Mouse (Mus musculus): ENCODE results near the gene Slc4a1ap. TPM values are rescaled to one million over a fixed set of nuclear protein-coding genes. Genes with fewer than 3 reads are reported as not detected.
"Not testable (repeated sequence)": the region's sequence is repeated elsewhere in the genome, so short reads cannot be mapped to it uniquely, and the experiment has no call there.

Gene Slc4a1ap
- total RNA-seq, 1 experiment, result 30.2 TPM

DNA sequence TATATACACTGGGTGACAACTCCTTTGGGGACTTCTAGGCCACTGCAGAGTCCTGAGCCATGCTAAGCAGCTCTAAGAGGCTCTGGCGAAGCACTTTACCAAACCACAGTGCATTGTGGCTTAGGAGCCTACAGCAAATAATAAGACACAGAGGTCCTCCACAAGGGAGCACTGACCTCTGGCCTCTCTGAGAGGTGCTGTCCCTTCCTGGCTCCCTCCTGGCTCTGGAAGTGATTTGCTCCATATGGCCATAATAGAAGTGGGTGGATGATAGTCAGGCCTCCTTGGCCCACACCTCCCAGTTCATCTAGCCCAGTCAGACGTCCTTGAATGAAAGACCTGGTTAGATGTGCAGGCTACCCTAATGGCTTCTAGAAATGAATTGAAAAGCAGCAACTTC, 61.2 kb downstream of the Slc4a1ap start:
- no peaks in the 10 kb centered on the region for H3K36me3 ChIP-seq (ENCODE audit: control insufficient read depth, insufficient read depth, low read length, poor library complexity, severe bottlenecking)
- H3K4me3 ChIP-seq (ENCODE audit: insufficient read depth in 1 of 2, low read depth in 1 of 2, low read length in 2 of 2, poor library complexity in 1 of 2, severe bottlenecking in 1 of 2), result no peak overlapping the region
- DNase-seq (ENCODE audit: low read depth, low spot score), result no peak
- H3K9ac ChIP-seq (ENCODE audit: insufficient read depth, low read depth, low read length, poor library complexity, severe bottlenecking), result no peak overlapping the region
- in situ Hi-C loops (cut with MboI; ENCODE audit: low sequenced_read_pairs in 2 of 2, unreplicated experiment in 2 of 2), result loop anchor here in 1 of 2 experiments (25.0 kb wide), 1 partner anchor 599 kb away; no protein-coding TSS in a partner anchor
- no peaks in the 10 kb centered on the region for H3K4me1 ChIP-seq (ENCODE audit: control insufficient read depth in 2 of 2, insufficient read depth in 2 of 2, low read length in 2 of 2, poor library complexity in 1 of 2)
- no peak overlapping the region for H3K27ac ChIP-seq (ENCODE audit: insufficient read depth, low read depth, low read length, poor library complexity, severe bottlenecking)
- H3K9me3 ChIP-seq (ENCODE audit: control insufficient read depth, insufficient read depth, low read depth, low read length), result no peaks in the 10 kb centered on the region
- no peak for TF ChIP-seq HCFC1 (IDR thresholded peaks at IDR 0.05; ENCODE audit: borderline replicate concordance, insufficient read depth, low read length)
- TF ChIP-seq ZC3H11A (IDR thresholded peaks at IDR 0.05; ENCODE audit: borderline replicate concordance, low read depth, low read length), result no peak
- no peak for TF ChIP-seq CHD2 (IDR thresholded peaks at IDR 0.05; ENCODE audit: low read depth, low read length)
- TF ChIP-seq ZNF384 (IDR thresholded peaks at IDR 0.05; ENCODE audit: low read depth, low read length), result no peak
- no peak for TF ChIP-seq MAFK (IDR thresholded peaks at IDR 0.05; ENCODE audit: insufficient read depth, low read depth, low read length)

- in situ Hi-C loops (cut with MboI; ENCODE audit: low sequenced_read_pairs in 2 of 2, unreplicated experiment in 2 of 2), result loop anchor here in 1 of 2 experiments (25.0 kb wide), 1 partner anchor 599 kb away; no protein-coding TSS in a partner anchor
- not testable (repeated sequence) for H3K9ac ChIP-seq (ENCODE audit: insufficient read depth, low read depth, low read length, poor library complexity, severe bottlenecking)
Observed at GRCm38 (mm10) chr5:31588672-31589071, 61.9 kb downstream of the Slc4a1ap start.

GRCm38 (mm10) chr5:31589711-31590319, 63.0 kb downstream of the Slc4a1ap start:
- no peaks in the 10 kb centered on the region for H3K36me3 ChIP-seq (ENCODE audit: control insufficient read depth, insufficient read depth, low read length, poor library complexity, severe bottlenecking)
- H3K27ac ChIP-seq (ENCODE audit: insufficient read depth, low read depth, low read length, poor library complexity, severe bottlenecking), result no peak overlapping the region
- TF ChIP-seq ZC3H11A (IDR thresholded peaks at IDR 0.05; ENCODE audit: borderline replicate concordance, low read depth, low read length), result no peak
- TF ChIP-seq CHD2 (IDR thresholded peaks at IDR 0.05; ENCODE audit: low read depth, low read length), result no peak
- no peak for TF ChIP-seq MAFK (IDR thresholded peaks at IDR 0.05; ENCODE audit: insufficient read depth, low read depth, low read length)
- no peak for TF ChIP-seq HCFC1 (IDR thresholded peaks at IDR 0.05; ENCODE audit: borderline replicate concordance, insufficient read depth, low read length)
- no peak for TF ChIP-seq ZNF384 (IDR thresholded peaks at IDR 0.05; ENCODE audit: low read depth, low read length)
- no peaks in the 10 kb centered on the region for H3K4me1 ChIP-seq (ENCODE audit: control insufficient read depth in 2 of 2, insufficient read depth in 2 of 2, low read length in 2 of 2, poor library complexity in 1 of 2)
- no peaks in the 10 kb centered on the region for H3K9me3 ChIP-seq (ENCODE audit: control insufficient read depth, insufficient read depth, low read depth, low read length)
- no peak for DNase-seq (ENCODE audit: low read depth, low spot score)
- in situ Hi-C loops (cut with MboI; ENCODE audit: low sequenced_read_pairs in 2 of 2, unreplicated experiment in 2 of 2), result loop anchor here (10.0 to 25.0 kb wide), 2 partner anchors 597 to 605 kb away; no protein-coding TSS in a partner anchor
- H3K9ac ChIP-seq (ENCODE audit: insufficient read depth, low read depth, low read length, poor library complexity, severe bottlenecking), result no peak overlapping the region
- H3K4me3 ChIP-seq (ENCODE audit: insufficient read depth in 1 of 2, low read depth in 1 of 2, low read length in 2 of 2, poor library complexity in 1 of 2, severe bottlenecking in 1 of 2), result no peak overlapping the region

More at GRCm38 (mm10) chr5:31588672-31589071, 61.9 kb downstream of the Slc4a1ap start:
- H3K4me3 ChIP-seq (ENCODE audit: insufficient read depth in 1 of 2, low read depth in 1 of 2, low read length in 2 of 2, poor library complexity in 1 of 2, severe bottlenecking in 1 of 2); H3K4me1 ChIP-seq (ENCODE audit: control insufficient read depth in 2 of 2, insufficient read depth in 2 of 2, low read length in 2 of 2, poor library complexity in 1 of 2); H3K27ac ChIP-seq (ENCODE audit: insufficient read depth, low read depth, low read length, poor library complexity, severe bottlenecking); H3K9me3 ChIP-seq (ENCODE audit: control insufficient read depth, insufficient read depth, low read depth, low read length); H3K36me3 ChIP-seq (ENCODE audit: control insufficient read depth, insufficient read depth, low read length, poor library complexity, severe bottlenecking); DNase-seq (ENCODE audit: low read depth, low spot score): not testable (repeated sequence)

GRCm38 (mm10) chr5:31591122-31591521, 64.3 kb downstream of the Slc4a1ap start:
- no peak for DNase-seq (ENCODE audit: low read depth, low spot score)
- H3K9me3 ChIP-seq (ENCODE audit: control insufficient read depth, insufficient read depth, low read depth, low read length), result no peaks in the 10 kb centered on the region
- H3K4me3 ChIP-seq (ENCODE audit: insufficient read depth in 1 of 2, low read depth in 1 of 2, low read length in 2 of 2, poor library complexity in 1 of 2, severe bottlenecking in 1 of 2), result no peak overlapping the region
- in situ Hi-C loops (cut with MboI; ENCODE audit: low sequenced_read_pairs in 2 of 2, unreplicated experiment in 2 of 2), result loop anchor here (10.0 to 25.0 kb wide), 2 partner anchors 596 to 604 kb away; no protein-coding TSS in a partner anchor
- H3K4me1 ChIP-seq (ENCODE audit: control insufficient read depth in 2 of 2, insufficient read depth in 2 of 2, low read length in 2 of 2, poor library complexity in 1 of 2), result 0 out of 4 replicates have a peak, but pooled peaks cover 0 to 1% of the 10 kb centered on the region in 2 experiments
- no peak overlapping the region for H3K9ac ChIP-seq (ENCODE audit: insufficient read depth, low read depth, low read length, poor library complexity, severe bottlenecking)
- H3K27ac ChIP-seq (ENCODE audit: insufficient read depth, low read depth, low read length, poor library complexity, severe bottlenecking), result no peak overlapping the region
- no peaks in the 10 kb centered on the region for H3K36me3 ChIP-seq (ENCODE audit: control insufficient read depth, insufficient read depth, low read length, poor library complexity, severe bottlenecking)
- TF ChIP-seq HCFC1 (IDR thresholded peaks at IDR 0.05; ENCODE audit: borderline replicate concordance, insufficient read depth, low read length), result no peak
- no peak for TF ChIP-seq MAFK (IDR thresholded peaks at IDR 0.05; ENCODE audit: insufficient read depth, low read depth, low read length)
- TF ChIP-seq ZNF384 (IDR thresholded peaks at IDR 0.05; ENCODE audit: low read depth, low read length), result no peak
- TF ChIP-seq ZC3H11A (IDR thresholded peaks at IDR 0.05; ENCODE audit: borderline replicate concordance, low read depth, low read length), result no peak
- TF ChIP-seq CHD2 (IDR thresholded peaks at IDR 0.05; ENCODE audit: low read depth, low read length), result no peak
